Mouse (Mus musculus) testis, adult 2 months (tissue): ENCODE data around the gene Tmem9. TPM values are rescaled to one million over a fixed set of nuclear protein-coding genes. Genes with fewer than 3 reads are reported as not detected.

Experiments
- H3K27ac ChIP-seq: fragments of 200-500 bp; 2 replicates; pipeline ENCODE4 v1.5.1; 2012; ENCODE audit warnings: low read depth, low read length; ENCODE audit not compliant: control insufficient read depth, insufficient read depth
- H3K27me3 ChIP-seq: fragments of 200-500 bp; 2 replicates; pipeline ENCODE4 v1.6.1; 2012; ENCODE audit warnings: mild to moderate bottlenecking, low read length, moderate library complexity; ENCODE audit not compliant: control insufficient read depth, insufficient read depth
- H3K36me3 ChIP-seq: fragments of 200-500 bp; 2 replicates; pipeline ENCODE4 v1.6.1; 2012; ENCODE audit warnings: mild to moderate bottlenecking, low read length; ENCODE audit not compliant: control insufficient read depth, insufficient read depth
- H3K4me1 ChIP-seq: fragments of 200-500 bp; 2 replicates; pipeline ENCODE4 v1.6.1; 2012; ENCODE audit warnings: low read length; ENCODE audit not compliant: control insufficient read depth, insufficient read depth
- H3K4me3 ChIP-seq: fragments of 200-500 bp; 2 replicates; pipeline ENCODE4 v1.5.1; 2012; ENCODE audit warnings: low read depth, mild to moderate bottlenecking, low read length, moderate library complexity, mixed read lengths; ENCODE audit not compliant: control insufficient read depth
- CTCF ChIP-seq: fragments of 200-500 bp; IDR thresholded peaks from 2 replicates; pipeline ENCODE4 v1.5.1; 2012; ENCODE audit warnings: low read depth, mild to moderate bottlenecking, inconsistent platforms, low read length, moderate library complexity; ENCODE audit not compliant: control insufficient read depth, insufficient read depth, insufficient replicate concordance
- POLR2A ChIP-seq: fragments of 200-500 bp; IDR thresholded peaks from 2 replicates; pipeline ENCODE4 v1.6.1; 2012; ENCODE audit warnings: low read depth, mild to moderate bottlenecking, inconsistent platforms, low read length, moderate library complexity; ENCODE audit not compliant: control insufficient read depth
- polyA plus RNA-seq: library from polyadenylated mRNA; depleted of rRNA; stranded (reverse); fragments of >200 nt; gene quantifications from 2 replicates; pipeline ENCODE4 v1.2.3, GENCODE M21; 2012

Tmem9 gene
- polyA plus RNA-seq, 1 experiment = 22.5 TPM

DNA sequence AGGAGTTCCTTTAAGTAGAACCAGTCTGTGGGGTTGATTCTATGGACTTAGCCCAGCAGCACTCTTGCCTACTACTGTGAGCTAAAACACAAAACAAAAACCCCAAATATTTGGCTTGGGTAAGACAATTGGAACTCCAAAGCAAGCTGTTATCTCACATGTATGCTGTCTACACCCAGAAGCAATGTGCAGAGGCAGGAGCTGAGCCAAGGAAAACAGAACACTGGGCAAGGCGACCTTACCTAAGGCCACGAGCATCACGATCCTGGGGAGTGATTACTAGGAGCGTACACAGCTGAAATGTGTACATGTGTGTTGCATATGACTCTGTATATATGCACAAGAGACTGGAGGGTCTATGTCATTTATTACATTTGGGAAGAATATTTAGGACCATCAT, 5.6 kb downstream of the Tmem9 start:
- H3K27me3 ChIP-seq = no peaks in the 10 kb centered on the region
- TF ChIP-seq POLR2A (no peak), CTCF (no peak)
- H3K4me3 ChIP-seq = no peak overlapping the region
- no peak overlapping the region for H3K27ac ChIP-seq
- H3K4me1 ChIP-seq = peaks cover 7% of the 10 kb centered on the region
- H3K36me3 ChIP-seq = no peaks in the 10 kb centered on the region

DNA sequence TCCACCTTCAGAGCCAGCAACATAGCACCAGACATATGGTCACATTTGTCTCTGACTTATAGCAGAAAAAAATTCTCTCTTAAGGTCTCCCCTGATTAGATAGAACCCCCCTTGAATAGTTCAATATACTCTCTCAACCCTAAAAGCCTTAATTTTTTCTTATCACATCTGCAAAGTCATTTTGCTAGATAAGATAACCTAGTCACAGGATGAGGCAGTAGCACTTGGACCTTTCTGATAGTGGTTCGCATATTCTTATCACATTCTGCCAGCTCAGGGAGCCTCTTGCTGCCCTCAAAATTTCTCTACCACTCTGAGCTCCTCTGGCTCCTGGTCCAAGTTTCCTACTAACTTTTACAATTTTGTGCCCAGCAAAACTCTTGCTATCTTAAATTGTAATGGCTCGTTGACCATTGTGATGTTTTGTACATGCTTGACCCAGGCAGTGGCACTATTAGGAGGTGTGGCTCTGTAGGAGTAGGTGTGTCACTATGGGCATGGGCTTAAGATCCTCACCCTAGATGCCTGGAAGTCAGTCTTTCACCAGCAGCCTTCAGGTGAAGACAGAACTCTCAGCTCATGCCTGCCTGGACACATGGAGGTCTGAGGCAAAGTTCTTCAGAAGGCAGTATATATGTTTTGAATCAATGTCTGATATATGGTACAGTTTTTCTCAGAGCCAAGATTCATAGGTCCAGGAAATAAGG, 7.0 kb downstream of the Tmem9 start:
- TF ChIP-seq CTCF (no peak), POLR2A (no peak)
- Histone ChIP-seq H3K27me3 (no peaks in the 10 kb centered on the region), H3K27ac (no peak overlapping the region), H3K4me1 (peaks cover 11% of the 10 kb centered on the region), H3K36me3 (no peaks in the 10 kb centered on the region), H3K4me3 (no peak overlapping the region)

DNA sequence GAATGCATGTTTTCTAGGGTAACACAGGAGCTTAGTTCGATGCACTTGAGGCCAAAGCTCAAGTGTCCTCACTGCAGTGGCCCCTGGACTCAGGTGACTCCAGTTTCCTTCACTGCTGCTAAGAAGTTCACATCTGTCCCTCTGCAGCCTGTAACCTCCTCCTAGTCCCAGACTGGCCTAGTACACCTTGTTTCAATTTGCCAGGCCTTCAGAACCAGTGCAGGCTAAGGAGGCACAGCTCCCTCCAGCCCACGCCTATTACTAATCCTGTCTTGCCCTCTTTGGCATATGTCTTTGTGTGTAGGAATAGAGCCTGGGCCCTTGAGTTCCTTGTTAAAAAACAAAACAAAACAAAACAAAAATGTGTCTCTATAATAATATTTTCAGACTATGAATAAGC, 9.4 kb downstream of the Tmem9 start:
- Histone ChIP-seq H3K4me1 (peaks cover 11% of the 10 kb centered on the region), H3K27me3 (no peaks in the 10 kb centered on the region), H3K36me3 (no peaks in the 10 kb centered on the region), H3K27ac (no peak overlapping the region), H3K4me3 (peak overlapping the region; percentile 45)
- TF ChIP-seq POLR2A (no peak), CTCF (no peak)

DNA sequence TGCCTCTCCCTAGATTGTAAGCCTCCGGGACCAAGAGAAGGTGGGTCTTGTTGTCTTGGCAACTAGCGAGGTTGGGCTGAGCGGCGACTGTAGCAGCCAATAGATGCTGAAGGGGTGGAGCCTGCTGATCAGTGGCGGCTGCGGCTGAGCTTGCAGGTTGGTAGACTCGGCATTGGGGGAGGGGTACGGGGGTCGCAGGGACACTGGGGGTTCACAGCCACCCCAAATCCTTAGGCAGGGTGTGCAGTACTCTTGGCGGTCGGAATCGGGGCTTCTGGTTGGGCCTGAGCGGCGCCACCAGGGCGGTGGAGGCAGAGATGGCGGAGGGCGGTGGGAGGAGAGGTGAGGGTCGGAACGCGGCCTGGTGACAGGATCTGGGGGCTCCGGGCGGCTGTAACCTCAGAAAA, 10.0 kb downstream of the Tmem9 start:
- TF ChIP-seq POLR2A (peak; percentile 57; the same call in 1 of the 2 replicates), CTCF (no peak)
- H3K4me3 ChIP-seq = peak overlapping the region; percentile 97
- peaks cover 11% of the 10 kb centered on the region for H3K4me1 ChIP-seq
- no peaks in the 10 kb centered on the region for H3K36me3 ChIP-seq
- no peaks in the 10 kb centered on the region for H3K27me3 ChIP-seq
- H3K27ac ChIP-seq = peak overlapping the region; percentile 28; the same call in 1 of the 2 replicates

DNA sequence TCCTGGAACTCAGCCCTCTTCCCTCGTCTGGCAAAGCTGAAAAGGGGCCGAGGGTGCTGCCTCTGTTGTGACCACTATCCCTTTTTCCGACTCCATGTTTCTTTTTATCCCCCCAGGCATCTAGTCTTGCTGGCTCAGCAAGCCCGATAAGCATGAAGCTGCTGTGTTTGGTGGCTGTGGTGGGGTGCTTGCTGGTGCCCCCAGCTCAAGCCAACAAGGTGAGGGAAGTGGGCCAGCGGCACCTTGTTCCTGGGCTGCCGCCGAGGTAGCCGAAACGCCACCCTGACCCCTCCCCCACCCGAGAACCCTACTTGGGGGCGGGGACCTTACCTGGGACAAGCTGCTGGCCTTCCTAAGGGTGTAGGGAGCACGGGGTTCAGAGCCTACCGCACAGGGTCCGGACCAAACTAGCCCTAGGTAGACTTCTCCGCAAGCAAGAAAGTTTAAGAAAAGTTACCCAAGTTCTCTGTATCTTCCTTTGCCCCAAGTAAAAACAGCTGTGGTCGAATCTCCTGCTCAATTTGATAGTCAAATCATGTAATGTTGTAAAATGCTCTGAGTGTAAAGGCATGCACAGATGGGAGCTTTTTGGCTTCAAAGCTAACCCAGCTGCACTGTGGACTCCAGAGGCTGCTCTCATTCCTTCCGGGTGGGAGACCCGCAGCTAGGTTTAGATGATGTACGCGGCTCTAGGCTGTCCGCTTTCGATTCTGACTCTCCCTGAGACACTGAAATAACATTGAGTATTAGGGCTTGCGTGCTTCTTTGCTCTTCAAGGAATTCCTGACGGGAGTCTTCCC, 10.6 kb downstream of the Tmem9 start:
- H3K36me3 ChIP-seq = no peaks in the 10 kb centered on the region
- TF ChIP-seq CTCF (no peak), POLR2A (no peak)
- peaks cover 11% of the 10 kb centered on the region for H3K4me1 ChIP-seq
- no peaks in the 10 kb centered on the region for H3K27me3 ChIP-seq
- H3K27ac ChIP-seq = peak overlapping the region; percentile 28; the same call in 1 of the 2 replicates
- peak overlapping the region; percentile 97 for H3K4me3 ChIP-seq

DNA sequence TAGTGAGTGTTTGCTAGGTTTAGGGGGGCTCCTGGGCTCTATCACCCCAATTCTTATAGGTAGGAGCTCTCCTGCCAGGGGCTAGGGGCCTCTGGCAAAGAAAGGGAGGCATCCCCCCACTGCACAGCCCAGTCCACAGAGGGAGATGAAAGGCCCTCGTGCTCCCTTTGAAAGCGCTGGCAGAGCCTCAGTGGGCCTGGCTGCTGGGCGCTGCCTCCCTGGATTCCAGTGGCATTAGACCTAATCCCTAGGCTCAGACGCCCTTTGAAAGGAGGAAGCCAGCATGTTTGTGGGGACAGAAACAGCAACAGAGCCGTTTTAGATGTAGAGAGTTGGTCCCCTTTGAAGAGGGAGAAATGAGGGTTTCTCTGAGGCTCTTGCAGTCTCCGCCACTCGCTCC, 22.3 kb downstream of the Tmem9 start:
- no peak for TF ChIP-seq POLR2A
- no peak for TF ChIP-seq CTCF
- Histone ChIP-seq H3K4me3 (no peak overlapping the region), H3K36me3 (no peaks in the 10 kb centered on the region), H3K27ac (no peak overlapping the region), H3K4me1 (no peaks in the 10 kb centered on the region), H3K27me3 (no peaks in the 10 kb centered on the region)

DNA sequence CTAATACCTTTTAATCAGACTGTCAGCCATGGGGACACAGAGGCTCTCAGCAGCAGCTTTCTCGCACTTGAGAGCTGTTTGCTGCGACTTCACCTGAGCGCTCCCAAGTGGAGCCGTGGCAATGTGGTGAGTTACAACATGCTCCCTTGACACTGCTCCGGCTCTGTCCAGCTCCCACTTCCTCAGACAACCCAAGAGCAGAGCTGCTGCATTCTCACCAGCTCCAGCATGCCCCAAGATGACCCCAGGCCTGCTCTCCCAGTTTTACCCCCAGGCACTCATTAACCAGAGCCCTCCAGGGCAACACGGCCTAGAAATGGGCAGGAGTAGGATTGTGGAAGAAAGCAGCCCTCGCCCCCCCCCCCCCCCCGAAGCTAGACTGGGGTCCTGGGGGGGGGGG, 23.7 kb downstream of the Tmem9 start:
- H3K4me3 ChIP-seq = no peak overlapping the region
- TF ChIP-seq CTCF (no peak), POLR2A (no peak)
- H3K27me3 ChIP-seq = no peaks in the 10 kb centered on the region
- no peaks in the 10 kb centered on the region for H3K4me1 ChIP-seq
- no peak overlapping the region for H3K27ac ChIP-seq
- H3K36me3 ChIP-seq = no peaks in the 10 kb centered on the region
